Mouse (Mus musculus) ES-CJ7 (cell line): ENCODE measurements around the gene Spata31d1d.
"Not testable (repeated sequence)": the region's sequence is repeated elsewhere in the genome, so short reads cannot be mapped to it uniquely, and the experiment has no call there.

Experiments used
- DNase-seq: peaks from one replicate; pipeline ENCODE4 v3.0.0; 2011; ENCODE audit warnings: low read depth, low spot score

Spata31d1d gene

DNA sequence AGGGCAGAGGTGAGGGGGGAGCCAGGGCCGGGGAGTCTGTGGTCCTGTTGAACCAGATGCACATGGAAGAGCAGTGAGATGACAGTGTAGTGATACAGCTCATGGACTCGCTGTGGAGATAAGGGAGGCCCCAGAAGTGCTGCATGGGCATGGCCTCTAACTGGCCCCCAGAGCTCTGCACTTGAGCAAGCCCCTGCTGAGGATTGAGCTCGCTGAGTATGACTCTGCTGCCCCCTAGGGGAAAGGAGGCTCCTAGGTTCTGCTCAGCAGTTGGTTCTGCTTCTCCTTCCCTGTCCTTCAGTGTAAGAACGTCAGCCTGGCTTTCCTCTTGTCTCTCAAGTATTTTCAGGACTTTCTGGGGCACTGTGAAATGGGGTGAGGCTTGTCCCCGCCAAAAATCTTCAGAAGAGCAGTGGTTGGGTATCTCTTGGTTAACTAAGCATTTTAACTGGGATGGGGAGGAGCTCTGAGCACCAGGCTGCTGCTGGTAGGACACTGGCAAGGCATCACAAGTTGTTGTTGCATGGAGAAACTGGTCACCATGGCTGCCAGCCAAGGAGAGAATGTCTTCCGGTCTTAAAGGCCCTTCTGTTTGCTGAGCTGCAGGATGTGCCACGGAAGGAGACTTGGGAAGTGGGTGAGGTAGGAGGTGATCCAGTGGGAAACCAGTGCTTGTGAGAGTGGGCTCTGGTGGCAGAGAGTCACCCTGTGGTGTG lies 3.0 kb downstream of the Spata31d1d start:
- peak; percentile 87 for DNase-seq

GRCm38 (mm10) chr13:59726139-59726867 lies 5.2 kb downstream of the Spata31d1d start:
- peak; percentile 52 for DNase-seq

GRCm38 (mm10) chr13:59722089-59722488 lies 9.5 kb downstream of the Spata31d1d start:
- not testable (repeated sequence) for DNase-seq

DNA sequence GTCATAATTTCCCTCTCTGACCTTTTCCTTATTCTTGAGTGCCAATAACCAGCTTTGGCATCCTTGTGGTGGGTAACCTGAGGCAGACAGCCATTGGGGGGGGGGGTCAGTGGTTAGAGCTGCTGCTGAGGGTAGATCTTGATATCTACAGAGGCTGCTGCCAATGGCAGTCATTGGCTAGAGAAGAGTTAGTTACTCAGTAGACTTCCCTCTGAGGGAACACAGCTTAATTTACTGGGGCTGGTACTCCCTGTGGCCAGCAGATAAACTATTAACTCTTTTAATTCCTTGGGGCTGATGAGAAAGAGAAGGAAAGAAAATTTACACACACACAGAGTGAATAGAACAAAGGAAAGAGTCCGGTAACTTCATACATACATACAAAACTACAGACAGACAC lies 12.1 kb downstream of the Spata31d1d start:
- DNase-seq, result no peak

DNA sequence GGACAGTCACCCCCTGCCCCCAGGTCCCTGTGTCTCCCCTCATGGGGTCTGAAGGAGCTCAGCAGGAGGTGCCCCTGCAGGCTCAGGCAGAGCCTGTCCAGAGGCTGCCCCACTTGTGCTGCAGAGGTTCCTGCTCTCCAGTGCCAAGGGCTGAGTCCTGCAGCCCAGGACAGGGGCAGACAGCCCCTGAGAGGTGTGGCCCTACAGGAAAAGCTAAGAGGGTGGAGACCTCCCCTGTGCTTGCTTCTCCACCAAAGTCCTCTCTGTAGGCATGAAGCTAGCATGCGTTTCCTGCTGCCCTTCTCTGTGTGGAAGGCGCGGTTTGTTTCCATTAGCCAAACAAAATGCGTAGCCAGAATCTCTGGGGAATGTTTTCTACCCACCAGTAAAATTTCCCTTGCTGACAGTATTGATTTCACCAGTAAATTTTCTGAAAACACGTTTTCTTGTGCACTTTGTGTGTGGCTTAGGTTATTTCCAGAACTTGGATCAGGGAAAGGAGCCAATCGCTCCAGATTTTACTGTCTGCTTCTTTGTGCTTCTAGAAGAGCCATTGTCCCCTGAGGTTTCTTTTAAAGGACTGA lies 12.6 kb downstream of the Spata31d1d start:
- not testable (repeated sequence) for DNase-seq

GRCm38 (mm10) chr13:59713710-59714109 lies 17.8 kb downstream of the Spata31d1d start:
- no peak for DNase-seq

GRCm38 (mm10) chr13:59711984-59712383 lies 19.6 kb downstream of the Spata31d1d start, which contains the start of gene Spata31d1b:
Gene Spata31d1b (plus strand): TSS chr13:59712284.
- not testable (repeated sequence) for DNase-seq

DNA sequence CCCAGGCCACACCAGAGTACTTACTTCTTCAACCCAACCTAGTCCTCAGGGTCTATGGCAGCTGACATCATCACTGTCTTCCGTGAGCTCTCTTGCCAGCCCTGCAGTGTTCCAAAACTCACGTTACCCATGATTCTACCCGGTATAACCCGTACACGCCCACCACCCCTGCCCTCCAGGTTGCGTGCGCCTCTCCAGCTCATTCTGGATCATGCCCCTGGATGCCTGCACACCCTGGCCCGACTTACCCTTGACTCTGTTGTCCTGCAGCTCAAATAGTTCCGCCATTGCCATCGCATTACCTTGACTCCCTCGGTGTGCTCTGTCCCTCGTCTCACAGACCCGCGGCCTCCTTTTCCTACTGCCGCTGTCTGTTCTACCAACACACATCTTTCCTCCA lies 21.3 kb downstream of the Spata31d1d start, which contains the start of gene Spata31d1a:
Gene Spata31d1a (minus strand): TSS at position 101 of the 400 bp plus-strand sequence.
- DNase-seq, result peak; percentile 25

DNA sequence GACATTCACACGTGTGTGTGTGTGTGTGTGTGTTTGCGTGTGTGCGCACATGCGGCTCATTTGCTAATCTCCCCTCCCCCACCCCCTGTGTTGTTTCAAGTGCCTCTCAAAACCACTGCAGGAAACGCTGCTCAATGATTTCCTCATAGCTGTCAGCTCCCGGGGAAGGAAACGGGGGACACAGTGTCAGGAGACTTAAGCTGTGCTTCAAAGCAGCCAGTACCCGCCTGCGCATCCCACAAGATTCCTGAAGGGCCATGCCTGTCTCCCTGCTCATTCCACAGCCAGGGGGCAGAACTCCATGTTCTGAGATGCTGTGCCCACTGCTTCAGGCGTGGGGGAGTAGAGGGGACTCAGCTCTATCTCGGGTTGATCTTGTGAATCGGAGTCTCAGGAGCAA lies 27.0 kb downstream of the Spata31d1d start:
- DNase-seq, result no peak

- DNase-seq, result no peak
Observed at GRCm38 (mm10) chr13:59703514-59703913, 28.0 kb downstream of the Spata31d1d start.

GRCm38 (mm10) chr13:59700137-59700536 lies 31.4 kb downstream of the Spata31d1d start:
- not testable (repeated sequence) for DNase-seq

- no peak for DNase-seq
Observed at GRCm38 (mm10) chr13:59699131-59699530, 32.4 kb downstream of the Spata31d1d start.

DNA sequence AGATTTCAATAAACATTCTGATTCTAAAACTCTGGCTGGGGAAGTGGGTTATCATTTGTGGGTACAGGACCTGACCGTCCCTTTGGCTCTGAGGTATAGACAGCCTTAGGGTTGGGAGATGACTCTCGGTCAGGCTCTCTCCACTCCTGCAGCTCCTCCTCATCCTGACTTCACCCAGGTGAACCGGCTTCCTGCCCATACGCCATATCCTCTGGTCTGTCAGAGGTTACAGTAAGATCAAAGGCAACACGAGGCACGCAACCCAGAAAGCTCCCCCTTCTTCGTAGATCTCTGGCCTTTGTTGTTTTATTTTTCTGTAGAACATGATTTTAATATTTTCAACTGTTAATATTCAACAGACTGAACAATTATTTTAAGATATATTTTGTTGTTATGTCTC lies 35.8 kb downstream of the Spata31d1d start:
- no peak for DNase-seq

GRCm38 (mm10) chr13:59694008-59694407 lies 37.5 kb downstream of the Spata31d1d start, which contains the start of gene 4921517D22Rik:
Gene 4921517D22Rik (minus strand): TSS chr13:59694108.
- no peak for DNase-seq

DNA sequence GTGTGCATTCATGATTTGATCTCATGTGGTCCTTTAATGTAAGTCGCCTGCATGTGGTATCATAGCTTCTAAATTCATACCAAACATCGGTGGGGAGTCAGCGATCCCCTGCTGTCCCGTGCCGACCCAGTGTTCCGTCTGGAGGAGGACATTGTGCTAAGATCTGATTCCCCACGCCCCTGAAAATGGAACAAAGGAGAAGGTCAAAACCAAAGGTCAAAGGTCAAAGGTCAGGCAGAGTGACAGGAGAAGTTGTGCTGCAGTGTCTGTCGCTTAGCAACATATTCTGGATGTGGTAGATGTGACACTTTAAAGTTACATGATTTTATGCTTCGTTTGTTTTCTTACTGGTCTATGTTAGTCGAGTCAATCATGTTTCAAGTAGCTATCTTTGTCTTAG lies 40.1 kb downstream of the Spata31d1d start:
- DNase-seq, result peak; percentile 73

- DNase-seq, result peak; percentile 55
Observed at GRCm38 (mm10) chr13:59690576-59690975, 41.0 kb downstream of the Spata31d1d start.

DNA sequence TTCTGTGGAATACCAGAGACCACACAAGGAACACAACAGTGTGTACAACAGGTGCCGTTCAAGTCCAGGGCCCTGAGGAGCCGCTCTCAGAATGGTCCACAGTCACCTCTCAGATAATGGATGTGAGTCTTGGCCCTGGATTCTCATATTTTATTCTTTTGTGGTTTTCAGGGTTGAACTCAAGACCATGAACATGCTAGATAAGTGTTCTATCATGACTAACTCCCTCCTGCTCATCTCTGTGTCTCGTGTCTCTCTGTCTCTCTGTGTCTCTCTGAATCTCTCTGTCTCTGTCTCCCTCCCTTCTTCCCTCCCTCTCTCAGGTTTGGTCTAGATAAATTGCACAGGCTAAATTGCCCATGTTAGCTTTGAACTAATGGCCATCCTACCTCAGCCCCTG lies 41.7 kb downstream of the Spata31d1d start:
- no peak for DNase-seq

DNA sequence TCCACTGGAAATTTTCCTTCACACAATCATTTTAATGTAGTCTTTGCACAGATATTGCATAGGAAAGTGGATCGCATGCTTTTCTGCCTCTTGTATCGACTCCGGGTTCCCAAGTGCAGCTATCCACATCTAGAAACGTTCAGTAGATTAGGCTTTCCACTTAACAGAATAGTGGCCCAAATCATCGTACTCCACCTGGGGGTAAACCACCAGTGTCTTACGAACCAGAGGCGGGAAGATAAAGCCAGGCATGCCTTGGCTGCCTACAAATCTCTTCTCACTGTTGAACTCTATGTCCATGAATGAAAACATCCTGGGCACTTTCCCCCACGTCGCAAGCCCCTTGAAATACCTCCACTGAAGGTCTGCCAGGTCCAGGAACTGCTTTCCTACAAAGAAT lies 42.2 kb downstream of the Spata31d1d start:
- no peak for DNase-seq

GRCm38 (mm10) chr13:59688338-59688770 lies 43.2 kb downstream of the Spata31d1d start:
- no peak for DNase-seq

GRCm38 (mm10) chr13:59685236-59685635 lies 46.3 kb downstream of the Spata31d1d start:
- DNase-seq, result peak; percentile 61

DNA sequence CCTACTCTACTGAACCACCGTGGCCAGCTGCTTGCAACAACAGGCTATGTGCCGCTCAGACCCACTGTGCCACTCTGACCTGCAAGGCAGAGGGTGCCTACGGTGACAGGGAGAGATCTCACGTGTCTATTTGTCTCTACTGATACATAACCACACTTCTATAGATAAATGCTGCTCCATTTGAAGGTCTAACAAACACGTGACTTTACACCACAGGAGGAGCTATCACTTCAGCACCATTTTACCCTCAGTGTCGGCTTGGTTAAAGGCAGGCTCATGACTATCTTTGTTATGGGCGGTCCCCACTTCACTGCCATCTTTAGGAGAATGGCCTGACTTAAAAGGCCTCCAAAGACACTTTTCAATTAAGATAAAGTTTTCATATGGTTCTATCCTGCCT lies 48.9 kb downstream of the Spata31d1d start:
- peak; percentile 72 for DNase-seq

- no peak for DNase-seq
Observed at GRCm38 (mm10) chr13:59679908-59680307, 51.6 kb downstream of the Spata31d1d start.
